Mouse (Mus musculus) CD4-positive naive resting alpha-beta T cell, adult 76 days (primary cell): ENCODE data around the gene Ppef2. TPM values are rescaled to one million over a fixed set of nuclear protein-coding genes. Genes with fewer than 3 reads are reported as not detected.

Experiments used
- total RNA-seq: library from RNA; stranded (reverse); gene quantifications from one replicate; pipeline ENCODE4 v1.2.4, GENCODE M21; 2023

Gene Ppef2
- total RNA-seq: 0.62 TPM

DNA sequence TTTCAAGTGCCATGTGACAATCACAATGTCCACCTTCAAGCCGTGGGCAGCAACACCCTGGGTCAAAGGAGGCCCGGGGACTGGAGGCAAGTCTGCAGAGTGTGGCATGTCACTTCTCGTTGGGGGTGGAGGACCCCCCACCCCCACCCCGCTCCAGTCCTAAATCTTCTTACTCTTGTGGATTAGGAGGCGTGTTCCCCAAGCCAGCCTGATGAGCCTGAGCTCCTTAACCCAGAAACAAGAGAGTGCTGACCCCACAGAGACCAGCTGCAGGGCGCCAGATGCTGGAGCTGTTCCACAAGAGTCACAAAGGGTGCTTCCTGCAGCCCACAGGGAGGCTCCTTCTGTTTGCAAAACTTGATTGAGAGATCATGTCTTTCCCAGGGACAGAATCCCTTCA lies at the start of gene Ppef2:
TSS of gene Ppef2 (minus strand) at position 61 of the 400 bp plus-strand sequence.

GRCm38 (mm10) chr5:92277437-92278394 lies 21.6 kb upstream of the Ppef2 start, which contains the start of gene Naaa:
Naaa (minus strand) TSS chr5:92278170.

GRCm38 (mm10) chr5:92215308-92215707 lies 40.8 kb downstream of the Ppef2 start, which contains the start of gene U90926:
U90926 (minus strand) TSS chr5:92215408.

Other genes starting within 250 kb of the Ppef2 start
- gene Cdkl2, start 212.4 kb downstream of the Ppef2 start, total RNA-seq: 4.0 TPM
- 137 TPM for gene G3bp2, start 172.6 kb downstream of the Ppef2 start, total RNA-seq
- 47.8 TPM for gene Uso1, start 118.3 kb downstream of the Ppef2 start, total RNA-seq
- not detected for gene U90926, start 40.9 kb downstream of the Ppef2 start, total RNA-seq
- 10.7 TPM for gene Naaa, start 21.9 kb upstream of the Ppef2 start, total RNA-seq
- 84.8 TPM for gene Sdad1, start 54.2 kb upstream of the Ppef2 start, total RNA-seq
- gene Cxcl9, start 71.8 kb upstream of the Ppef2 start, total RNA-seq: 0.38 TPM
- gene Art3, start 75.5 kb upstream of the Ppef2 start, total RNA-seq: 0.64 TPM
- gene Cxcl10, start 92.6 kb upstream of the Ppef2 start, total RNA-seq: 2.2 TPM
- 65.9 TPM for gene Nup54, start 178.9 kb upstream of the Ppef2 start, total RNA-seq